Mouse (Mus musculus) G1E (cell line): ENCODE measurements around the gene Gpr35.

Source experiments
- CTCF ChIP-seq: IDR thresholded peaks from 2 replicates; pipeline ENCODE4 v1.5.1; 2012; ENCODE audit warnings: low read depth, low read length, inconsistent platforms, mixed read lengths
- POLR2AphosphoS5 ChIP-seq: IDR thresholded peaks from 2 replicates; pipeline ENCODE4 v1.6.1; 2012; ENCODE audit warnings: low read depth, low read length, inconsistent platforms; ENCODE audit not compliant: insufficient replicate concordance
- TAL1 ChIP-seq: conservative IDR thresholded peaks from 2 replicates; pipeline ENCODE4 v1.6.1; 2012; ENCODE audit warnings: low read depth, low read length, inconsistent platforms, mixed read lengths

DNA sequence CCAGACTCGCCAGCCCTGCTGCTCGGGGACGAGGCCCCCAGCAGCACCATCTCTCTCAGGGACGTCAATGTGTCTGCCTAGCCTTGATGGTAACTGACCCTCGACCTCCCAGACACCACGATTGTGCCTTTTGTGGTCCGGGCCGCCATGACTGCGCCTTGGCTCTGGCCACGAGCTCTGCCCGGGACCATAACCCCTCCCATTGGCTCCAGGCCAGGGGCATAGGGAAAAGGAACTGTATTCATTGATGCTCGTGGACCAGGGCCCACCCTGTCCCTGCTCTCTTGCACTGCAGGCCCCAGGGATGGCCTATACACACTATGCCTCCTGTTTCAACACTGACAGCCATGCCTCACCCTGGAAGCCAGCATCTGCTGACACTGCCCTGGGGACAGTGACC, 30.9 kb upstream of the Gpr35 start:
- no peak for TF ChIP-seq CTCF
- TF ChIP-seq POLR2AphosphoS5 = no peak
- TF ChIP-seq TAL1 = no peak
